Mouse (Mus musculus): ENCODE data around the gene Psd4. TPM values are rescaled to one million over a fixed set of nuclear protein-coding genes. Genes with fewer than 3 reads are reported as not detected.

The Psd4 gene
- polyA plus RNA-seq, 1 experiment, result 11.6 TPM

- no peak for DNase-seq (ENCODE audit: low read depth)
Measured at GRCm38 (mm10) chr2:24386158-24386963, 19.0 kb downstream of the Psd4 start.

- DNase-seq (ENCODE audit: low read depth), result no peak
Measured at GRCm38 (mm10) chr2:24386964-24387320, 19.6 kb downstream of the Psd4 start.

DNA sequence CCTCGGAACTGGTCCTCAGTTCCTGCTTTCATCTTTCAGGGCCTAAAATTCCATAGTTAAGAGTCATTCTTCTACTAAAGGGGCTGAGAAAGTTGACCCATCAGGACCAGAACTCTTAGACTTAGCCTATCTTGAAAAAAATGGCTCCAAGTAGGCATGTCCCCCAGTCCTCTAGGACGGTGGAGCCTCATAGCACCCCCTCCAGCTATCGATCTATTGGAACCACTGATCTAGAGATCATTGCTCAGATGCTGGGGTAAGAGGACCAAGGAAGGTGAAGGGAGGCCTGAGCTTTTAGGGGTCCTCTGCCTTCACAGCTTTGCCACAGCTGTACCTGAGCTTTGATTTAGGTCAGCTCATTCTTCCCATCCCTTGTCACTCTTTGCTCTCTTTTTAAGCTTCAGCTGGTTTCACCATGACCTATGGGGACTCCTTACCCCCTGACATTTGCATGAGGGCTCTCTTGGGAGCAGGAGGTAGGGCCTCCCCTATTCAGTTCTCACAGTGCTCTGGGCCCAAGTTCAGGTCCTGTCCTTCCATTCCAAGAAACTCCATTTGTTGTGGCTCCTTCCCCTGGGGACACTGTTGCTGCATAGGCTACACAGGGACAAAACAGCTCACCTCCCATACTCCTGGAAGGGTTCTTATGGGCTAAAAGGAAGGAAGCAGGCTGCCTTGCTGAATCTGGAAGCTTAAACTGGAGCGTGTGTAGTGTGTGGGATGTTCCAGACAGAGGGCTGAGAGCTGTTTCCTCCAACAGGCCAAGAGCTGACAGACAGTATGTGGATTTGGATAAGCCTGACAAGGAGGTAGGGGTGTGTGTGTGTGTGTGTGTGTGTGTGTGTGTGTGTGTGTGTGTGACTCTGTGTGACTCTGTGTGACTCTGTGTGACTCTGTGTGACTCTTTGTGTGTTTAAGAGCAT is 20.2 kb downstream of the Psd4 start:
- no peak for DNase-seq (ENCODE audit: low read depth)

DNA sequence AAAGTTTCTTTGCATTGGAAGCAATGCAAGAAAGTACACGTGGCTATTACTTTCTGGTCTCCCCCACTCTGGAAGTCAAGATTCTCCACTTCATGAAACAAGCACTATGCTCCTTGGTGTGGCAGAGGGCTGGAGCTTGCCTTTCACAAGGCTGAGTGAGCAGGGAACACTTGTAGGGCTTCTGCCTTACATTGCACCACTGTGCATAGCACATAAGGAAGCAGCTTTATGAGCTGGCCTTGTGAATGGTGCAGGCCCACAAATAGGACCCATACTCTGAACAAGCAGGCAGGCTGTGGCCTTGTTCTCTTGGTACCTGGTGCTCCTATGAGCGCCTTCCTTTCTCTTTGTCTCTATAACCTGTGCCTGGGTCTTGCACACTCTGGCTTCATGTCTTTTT is 25.9 kb downstream of the Psd4 start:
- no peak for DNase-seq (ENCODE audit: low read depth)

- no peak for DNase-seq (ENCODE audit: low read depth)
Measured at GRCm38 (mm10) chr2:24397115-24397514, 29.7 kb downstream of the Psd4 start.

DNA sequence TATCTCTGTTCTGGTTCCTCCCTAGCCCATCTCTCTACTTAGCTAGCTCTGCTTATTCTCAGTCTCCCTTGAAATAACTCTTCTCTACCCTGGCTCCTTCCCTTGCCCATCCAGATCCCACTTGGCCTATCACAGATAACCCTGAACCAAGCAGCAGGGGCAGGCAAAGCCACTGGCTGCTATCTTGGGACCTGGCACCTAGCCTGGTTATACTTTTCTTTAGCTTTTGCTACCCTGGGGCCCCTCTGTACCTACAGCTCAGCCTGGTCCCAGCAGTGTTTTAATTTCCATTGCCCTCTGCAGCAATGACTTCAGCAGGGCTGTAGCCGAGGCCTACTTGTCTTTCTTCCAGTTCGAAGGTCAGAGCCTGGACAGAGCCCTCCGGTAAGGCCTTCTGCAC is 33.3 kb downstream of the Psd4 start:
- DNase-seq (ENCODE audit: low read depth), result no peak

DNA sequence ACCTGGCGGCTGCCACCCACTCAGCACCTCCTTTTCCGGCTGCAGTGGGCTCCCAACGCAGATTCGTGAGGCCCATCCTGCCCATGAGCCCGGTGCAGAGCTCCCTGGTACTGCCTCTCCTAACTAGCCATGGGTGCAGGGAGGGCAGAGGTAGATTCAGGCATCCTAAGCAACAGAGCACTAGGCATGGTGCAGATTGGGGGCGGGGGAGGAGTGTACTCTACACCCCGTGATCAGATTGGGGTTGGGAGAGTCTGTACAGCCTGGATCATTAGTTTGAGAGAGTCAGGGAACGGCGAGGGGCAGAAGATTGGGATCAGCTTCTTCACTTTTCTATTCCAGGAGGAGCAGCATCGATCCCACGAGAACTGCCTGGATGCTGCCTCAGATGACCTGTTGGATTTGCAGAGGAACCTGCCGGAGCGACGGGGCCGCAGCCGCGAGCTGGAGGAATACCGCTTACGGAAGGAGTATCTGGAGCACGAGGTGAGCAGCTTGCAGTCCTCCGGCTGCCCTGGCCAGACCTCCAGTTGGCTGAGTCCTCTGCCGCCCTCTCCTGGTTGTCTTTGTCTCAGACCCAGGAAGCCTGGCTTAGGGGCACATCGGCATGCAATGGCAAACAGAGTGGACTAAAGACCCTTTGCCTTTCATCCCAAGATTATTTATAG is 38.1 kb downstream of the Psd4 start:
- DNase-seq (ENCODE audit: low read depth), result no peak

- no peak for DNase-seq (ENCODE audit: low read depth)
Measured at GRCm38 (mm10) chr2:24407701-24408485, 40.5 kb downstream of the Psd4 start.

- no peak for DNase-seq (ENCODE audit: low read depth)
Measured at GRCm38 (mm10) chr2:24409166-24409565, 41.8 kb downstream of the Psd4 start.

- DNase-seq (ENCODE audit: low read depth), result no peak
Measured at GRCm38 (mm10) chr2:24413172-24413571, 45.8 kb downstream of the Psd4 start.

- no peak for DNase-seq (ENCODE audit: low read depth)
Measured at GRCm38 (mm10) chr2:24413677-24414076, 46.3 kb downstream of the Psd4 start.

GRCm38 (mm10) chr2:24416668-24417067 is 49.3 kb downstream of the Psd4 start:
- no peak for DNase-seq (ENCODE audit: low read depth)

DNA sequence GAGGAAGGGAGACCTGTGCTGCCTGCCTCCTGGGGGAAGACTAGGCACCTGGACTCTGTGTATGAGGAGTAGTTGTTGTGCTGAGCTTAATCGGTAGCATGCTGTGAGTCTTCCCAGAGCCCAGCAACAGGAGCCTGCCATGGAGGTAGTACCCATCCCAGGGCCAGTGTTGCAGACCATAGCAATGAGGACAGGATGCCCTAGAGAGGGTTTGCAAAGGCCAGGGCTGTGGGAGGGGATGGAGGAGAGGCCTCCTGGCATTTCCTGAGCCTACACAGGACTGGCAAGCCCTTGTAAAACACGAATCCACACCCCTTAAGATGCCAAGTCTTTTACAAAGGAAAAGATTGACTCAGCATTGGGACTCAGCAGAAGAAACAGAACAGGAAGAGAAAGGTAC is 49.7 kb downstream of the Psd4 start:
- no peak for DNase-seq (ENCODE audit: low read depth)

- DNase-seq (ENCODE audit: low read depth), result no peak
Measured at GRCm38 (mm10) chr2:24417564-24417963, 50.2 kb downstream of the Psd4 start.

DNA sequence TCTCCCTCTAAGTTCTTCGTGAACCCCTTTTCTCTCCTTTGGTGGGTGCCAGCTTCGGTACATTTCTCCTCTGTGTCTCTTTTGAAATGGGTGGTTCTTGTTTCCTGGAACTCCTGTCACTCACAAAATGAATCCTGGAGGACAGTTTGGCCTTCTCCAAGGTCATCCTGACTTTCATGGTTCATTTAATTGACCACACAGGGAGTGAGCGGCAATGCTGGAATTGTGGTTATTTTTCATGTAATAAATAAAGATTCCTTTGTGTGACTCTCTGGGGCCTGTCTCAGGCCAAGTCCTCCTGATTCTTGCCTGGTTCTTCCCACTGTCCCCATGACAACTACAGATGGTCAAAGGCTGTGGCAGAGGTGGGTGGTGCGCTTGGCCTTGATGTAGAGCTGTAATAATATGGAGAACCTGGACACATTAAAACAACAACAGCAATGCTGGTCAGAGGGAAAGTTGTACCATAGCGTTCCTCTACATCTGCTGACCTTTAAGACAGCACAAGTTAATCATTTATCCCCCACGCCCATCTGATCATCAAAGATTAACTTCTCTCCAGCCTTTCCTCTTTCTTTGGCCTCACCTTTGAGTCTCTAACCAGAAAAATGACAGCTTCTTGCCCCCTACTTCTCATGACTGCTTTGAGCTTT is 54.0 kb downstream of the Psd4 start:
- DNase-seq (ENCODE audit: low read depth), result no peak

DNA sequence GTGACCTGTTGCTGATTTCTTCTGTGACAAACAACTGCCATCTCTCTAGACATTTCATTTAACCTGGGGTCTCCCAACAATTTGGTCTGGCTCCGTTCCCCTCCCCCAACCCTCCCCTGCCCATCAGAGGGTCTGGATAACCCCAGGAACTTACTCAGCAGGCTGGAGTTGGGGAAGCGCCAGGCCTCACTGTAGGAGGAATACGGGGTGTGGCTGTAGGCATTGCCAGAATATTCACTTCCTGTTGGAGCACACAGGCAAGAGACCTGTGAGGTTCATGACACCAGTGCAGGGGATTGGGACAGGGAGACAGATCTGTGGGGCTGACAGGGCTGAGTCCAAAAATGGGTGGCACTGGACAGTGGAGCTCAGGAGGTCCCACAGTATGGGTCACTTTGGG is 55.4 kb downstream of the Psd4 start:
- DNase-seq (ENCODE audit: low read depth), result no peak

DNA sequence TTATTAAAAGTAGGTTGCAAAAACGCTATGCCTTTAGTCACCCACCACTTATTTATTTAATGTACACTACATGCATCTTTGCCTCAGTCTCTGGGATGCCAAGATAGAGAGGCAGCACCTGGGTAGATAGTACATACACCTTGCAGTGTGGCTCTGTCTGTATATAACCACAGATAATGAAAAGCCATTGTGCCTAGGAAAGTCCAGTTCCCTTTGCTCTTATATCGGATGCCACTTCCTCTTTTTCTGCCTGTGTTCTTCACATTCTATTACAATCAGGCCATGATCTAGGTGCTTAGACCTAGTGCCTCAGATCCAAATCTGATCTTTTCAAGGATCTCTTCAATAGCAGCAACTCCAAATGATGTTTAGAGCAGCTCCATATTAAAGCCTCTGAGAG is 58.2 kb downstream of the Psd4 start:
- DNase-seq (ENCODE audit: low read depth), result no peak

DNA sequence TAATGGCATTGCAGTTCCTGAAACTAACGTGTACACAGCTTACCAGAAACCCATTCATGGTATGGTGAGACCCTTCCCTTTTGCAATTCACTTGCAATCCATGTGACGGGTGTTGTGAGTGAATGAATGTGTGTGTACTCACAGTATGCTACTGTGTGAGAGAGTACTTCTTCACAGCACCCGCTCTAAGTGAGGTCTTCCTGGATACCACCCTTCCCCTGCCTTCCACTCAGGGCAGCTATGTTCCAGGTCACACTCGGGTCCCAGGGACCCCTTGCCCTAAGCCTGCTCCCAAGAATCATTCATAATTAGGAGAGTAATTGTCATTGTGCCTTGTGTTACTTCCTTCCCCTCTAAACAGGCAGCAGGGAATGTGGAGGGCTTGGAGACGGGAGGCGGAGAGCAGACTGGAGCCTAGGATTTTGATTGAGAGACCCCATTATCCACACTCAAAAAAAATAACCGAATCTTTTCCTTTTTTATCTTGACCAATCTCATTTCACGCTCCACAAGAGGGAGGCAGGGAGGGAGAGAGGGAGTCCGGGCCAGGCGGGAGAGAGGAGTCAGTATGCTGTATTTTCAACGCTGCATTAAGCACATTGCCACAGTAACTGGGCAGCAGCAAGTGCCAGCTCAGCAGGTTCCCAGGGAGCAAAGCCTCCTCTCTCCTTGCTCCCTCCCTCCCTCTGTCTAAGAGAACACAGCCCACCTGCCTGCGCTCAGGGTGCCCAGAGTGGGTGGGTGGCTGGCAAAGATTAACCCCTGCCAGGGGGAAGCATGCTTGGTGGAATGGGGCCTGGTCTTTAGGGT is 60.7 kb downstream of the Psd4 start:
- DNase-seq (ENCODE audit: low read depth), result no peak

- DNase-seq (ENCODE audit: low read depth), result no peak
Measured at GRCm38 (mm10) chr2:24429806-24430205, 62.4 kb downstream of the Psd4 start.

DNA sequence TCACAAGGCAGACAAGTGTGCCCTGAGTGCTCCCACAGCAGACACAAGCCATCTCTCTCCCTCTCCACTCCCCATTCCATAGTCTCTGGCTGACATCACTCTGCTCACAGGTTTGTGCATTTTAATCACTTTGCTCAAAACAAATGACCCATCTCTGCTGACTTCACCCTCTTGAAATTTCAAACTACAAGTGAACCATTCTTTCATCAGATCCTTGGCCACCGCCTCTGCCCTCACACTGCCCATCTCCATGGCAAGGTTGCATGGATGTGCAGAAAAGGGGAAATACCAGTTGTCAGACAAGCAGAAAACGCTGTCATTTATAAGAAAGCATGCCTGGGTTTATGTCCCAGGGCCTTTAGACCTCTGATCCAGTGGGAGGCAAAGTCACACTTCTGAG is 67.3 kb downstream of the Psd4 start:
- DNase-seq (ENCODE audit: low read depth), result no peak

Data from gonadal fat pad, adult 2 months (tissue).